Mouse (Mus musculus) E14TG2a.4 (cell line): Measurements from ENCODE around the gene Esyt2.

Source experiments
- CTCF ChIP-seq: conservative IDR thresholded peaks from 2 replicates; pipeline ENCODE4 v1.5.1; 2014; ENCODE audit warnings: low read length
- POU5F1 ChIP-seq: IDR thresholded peaks from 2 replicates; pipeline ENCODE4 v1.6.1; 2014; ENCODE audit warnings: low read length, borderline replicate concordance

GRCm38 (mm10) chr12:116405836-116406155, 124.8 kb downstream of the Esyt2 start:
- TF ChIP-seq CTCF (no peak), POU5F1 (no peak)
